Comparison of ENCODE assay signal across 13 mouse cellular contexts in genomic region chr13:69331537-69332435, GRCm38 (mm10).
DNase-seq lines count a peak whose midpoint lies in the region; ATAC-seq lines count a peak whose summit lies in the region.
"Had no signal": no experiment of that assay in that cellular context is flagged by ENCODE, and none has a peak within 500 bp of the region (broad histone marks: within the 10 kb centered on the region; RNA-seq: fewer than 3 reads in every experiment).

No protein-coding gene starts in this region.

- H3K4me2 ChIP-seq in forebrain, embryonic 13.5 days = no peak overlapping the region
- H3K4me2 ChIP-seq in forebrain, embryonic 12.5 days = no peak overlapping the region
- H3K4me2 ChIP-seq in midbrain, embryonic 14.5 days (ENCODE audit: low read length) = no peak overlapping the region
- no peak overlapping the region for H3K4me2 ChIP-seq in forebrain, embryonic 15.5 days (replicated peaks)
- peak overlapping the region; percentile 20; the same call in 1 of the 2 replicates for H3K4me2 ChIP-seq in neural tube, embryonic 13.5 days
- H3K4me2 ChIP-seq: liver, embryonic 12.5 days had no signal

- H3K9ac ChIP-seq in forebrain, embryonic 13.5 days = no peak overlapping the region
- no peak overlapping the region for H3K9ac ChIP-seq in forebrain, embryonic 12.5 days
- no peak overlapping the region for H3K9ac ChIP-seq in midbrain, embryonic 14.5 days (replicated peaks; ENCODE audit: low read length)
- H3K9ac ChIP-seq in forebrain, embryonic 15.5 days (replicated peaks) = no peak overlapping the region
- H3K9ac ChIP-seq in neural tube, embryonic 13.5 days = 0 out of 2 replicates have a peak overlapping the region, but pooled peaks have one; percentile 19
- H3K9ac ChIP-seq: liver, embryonic 12.5 days had no signal

- H3K36me3 ChIP-seq in forebrain, embryonic 13.5 days (ENCODE audit: poor library complexity, severe bottlenecking) = no peaks in the 10 kb centered on the region
- no peaks in the 10 kb centered on the region for H3K36me3 ChIP-seq in forebrain, embryonic 12.5 days (replicated peaks)
- no peaks in the 10 kb centered on the region for H3K36me3 ChIP-seq in midbrain, embryonic 14.5 days (ENCODE audit: control insufficient read depth, insufficient read depth, low read length)
- H3K36me3 ChIP-seq in midbrain, embryonic 10.5 days = no peaks in the 10 kb centered on the region
- no peaks in the 10 kb centered on the region for H3K36me3 ChIP-seq in forebrain, embryonic 15.5 days
- H3K36me3 ChIP-seq in neural tube, embryonic 13.5 days = no peaks in the 10 kb centered on the region
- H3K36me3 ChIP-seq: liver, embryonic 12.5 days had no signal

- H3K27me3 ChIP-seq in forebrain, embryonic 13.5 days = no peaks in the 10 kb centered on the region
- H3K27me3 ChIP-seq in forebrain, embryonic 12.5 days = no peaks in the 10 kb centered on the region
- no peaks in the 10 kb centered on the region for H3K27me3 ChIP-seq in midbrain, embryonic 14.5 days (ENCODE audit: control insufficient read depth, insufficient read depth, low read length)
- H3K27me3 ChIP-seq in midbrain, embryonic 10.5 days (ENCODE audit: low read depth, poor library complexity, severe bottlenecking) = no peaks in the 10 kb centered on the region
- no peaks in the 10 kb centered on the region for H3K27me3 ChIP-seq in forebrain, embryonic 15.5 days
- H3K27me3 ChIP-seq in neural tube, embryonic 13.5 days = no peaks in the 10 kb centered on the region
- H3K27me3 ChIP-seq: liver, embryonic 12.5 days had no signal

- 48% methylated on average over 19 of the region's 19 CpGs for WGBS in forebrain, embryonic 13.5 days
- 59% methylated on average over 19 of the region's 19 CpGs for WGBS in forebrain, embryonic 12.5 days
- 71% methylated on average over 19 of the region's 19 CpGs for WGBS in midbrain, embryonic 14.5 days
- WGBS in midbrain, embryonic 10.5 days = 84% methylated on average over 19 of the region's 19 CpGs
- 43% methylated on average over 19 of the region's 19 CpGs for WGBS in forebrain, embryonic 15.5 days
- 37% methylated on average over 19 of the region's 19 CpGs for WGBS in neural tube, embryonic 13.5 days

- H3K4me1 ChIP-seq in forebrain, embryonic 13.5 days = peaks cover 5% of the 10 kb centered on the region; the same call in 1 of the 2 replicates
- peaks cover 4% of the 10 kb centered on the region; the same call in 1 of the 2 replicates for H3K4me1 ChIP-seq in forebrain, embryonic 12.5 days
- H3K4me1 ChIP-seq in midbrain, embryonic 14.5 days (ENCODE audit: control insufficient read depth, insufficient read depth, low read length) = no peaks in the 10 kb centered on the region
- H3K4me1 ChIP-seq in midbrain, embryonic 10.5 days = no peaks in the 10 kb centered on the region
- H3K4me1 ChIP-seq in forebrain, embryonic 15.5 days = no peaks in the 10 kb centered on the region
- H3K4me1 ChIP-seq in neural tube, embryonic 13.5 days (replicated peaks) = peaks cover 12% of the 10 kb centered on the region
- H3K4me1 ChIP-seq: liver, embryonic 12.5 days had no signal

- peak; percentile 72; the same call in 1 of the 2 replicates for ATAC-seq in forebrain, embryonic 13.5 days
- no peak for ATAC-seq in forebrain, embryonic 12.5 days (ENCODE audit: low FRiP score)
- no peak for ATAC-seq in midbrain, embryonic 14.5 days (ENCODE audit: low FRiP score, low TSS enrichment)
- peak; percentile 81 for ATAC-seq in forebrain, embryonic 15.5 days (replicated peaks)
- peak; percentile 76 for ATAC-seq in neural tube, embryonic 13.5 days (ENCODE audit: low read depth)
- ATAC-seq: liver, embryonic 12.5 days had no signal

- no peaks in the 10 kb centered on the region for H3K9me3 ChIP-seq in forebrain, embryonic 13.5 days (replicated peaks)
- H3K9me3 ChIP-seq in forebrain, embryonic 12.5 days = no peaks in the 10 kb centered on the region
- H3K9me3 ChIP-seq in midbrain, embryonic 14.5 days (ENCODE audit: control insufficient read depth, low read length) = no peaks in the 10 kb centered on the region
- H3K9me3 ChIP-seq in midbrain, embryonic 10.5 days (replicated peaks) = no peaks in the 10 kb centered on the region
- H3K9me3 ChIP-seq in forebrain, embryonic 15.5 days = no peaks in the 10 kb centered on the region
- H3K9me3 ChIP-seq in neural tube, embryonic 13.5 days = no peaks in the 10 kb centered on the region
- H3K9me3 ChIP-seq: liver, embryonic 12.5 days had no signal

- DNase-seq in midbrain, embryonic 14.5 days = peak; percentile 11
- no peak for DNase-seq in midbrain, embryonic 10.5 days (ENCODE audit: low spot score)
- DNase-seq in Muller cell, postnatal 12 days (ENCODE audit: inconsistent ontology term) = no peak
- no peak for DNase-seq in retina, postnatal 1 day
- DNase-seq: cerebellum, adult 8-10 months; gastrocnemius, postnatal 10 days; heart, postnatal 14 days; kidney, adult 2 months had no signal

- H3K27ac ChIP-seq in forebrain, embryonic 13.5 days = peak overlapping the region; percentile 14; the same call in 1 of the 2 replicates
- no peak overlapping the region for H3K27ac ChIP-seq in forebrain, embryonic 12.5 days
- no peak overlapping the region for H3K27ac ChIP-seq in midbrain, embryonic 14.5 days (replicated peaks; ENCODE audit: low read depth, low read length)
- no peak overlapping the region for H3K27ac ChIP-seq in midbrain, embryonic 10.5 days (replicated peaks)
- no peak overlapping the region; the same call in 1 of the 2 replicates for H3K27ac ChIP-seq in forebrain, embryonic 15.5 days (replicated peaks)
- peak overlapping the region; percentile 38; the same call in 1 of the 2 replicates for H3K27ac ChIP-seq in neural tube, embryonic 13.5 days (replicated peaks)
- H3K27ac ChIP-seq: liver, embryonic 12.5 days had no signal

- no peak overlapping the region for H3K4me3 ChIP-seq in forebrain, embryonic 13.5 days
- H3K4me3 ChIP-seq in forebrain, embryonic 12.5 days (replicated peaks) = no peak overlapping the region
- no peak overlapping the region for H3K4me3 ChIP-seq in midbrain, embryonic 14.5 days (replicated peaks; ENCODE audit: low read depth, low read length)
- H3K4me3 ChIP-seq in midbrain, embryonic 10.5 days = no peak overlapping the region
- no peak overlapping the region for H3K4me3 ChIP-seq in forebrain, embryonic 15.5 days
- no peak overlapping the region for H3K4me3 ChIP-seq in neural tube, embryonic 13.5 days
- H3K4me3 ChIP-seq: liver, embryonic 12.5 days had no signal

Comparison
In these comparisons a context has a peak if more than half of its experiments do, and no peak if none do; other contexts are left out.
1. ATAC-seq: peak in forebrain, embryonic 13.5 days (single experiment), forebrain, embryonic 15.5 days (single experiment) and neural tube, embryonic 13.5 days (single experiment); none in forebrain, embryonic 12.5 days (single experiment) and midbrain, embryonic 14.5 days (single experiment).
2. H3K27ac ChIP-seq: peak in forebrain, embryonic 13.5 days (single experiment) and neural tube, embryonic 13.5 days (single experiment); none in forebrain, embryonic 12.5 days (single experiment), midbrain, embryonic 14.5 days (single experiment), midbrain, embryonic 10.5 days (single experiment) and forebrain, embryonic 15.5 days (single experiment).